Mouse (Mus musculus) intestine, postnatal 0 days (tissue): ENCODE results near the gene Cma1. TPM values are rescaled to one million over a fixed set of nuclear protein-coding genes. Genes with fewer than 3 reads are reported as not detected.
A peak's percentile ranks its signal among the peaks of the same experiment; 100 is the strongest.

Source experiments
- ATAC-seq: fragments of 200-750 bp; cut with Nextera tagmentation; 2 replicates; pipeline ENCODE4 v1.8.0; 2017; ENCODE audit warnings: mild to moderate bottlenecking, moderate TSS enrichment, moderate library complexity
- H3K27ac ChIP-seq: fragments of 300-500 bp; sonication (generic); 2 replicates; pipeline ENCODE4 v1.5.1; 2014; ENCODE audit warnings: mild to moderate bottlenecking, low read depth, low read length, moderate library complexity
- H3K27me3 ChIP-seq: fragments of 300-500 bp; sonication (generic); replicated peaks from 2 replicates; pipeline ENCODE4 v1.6.1; 2014; ENCODE audit warnings: low read length, mixed read lengths; ENCODE audit not compliant: control insufficient read depth, insufficient read depth
- H3K36me3 ChIP-seq: fragments of 300-500 bp; sonication (generic); 2 replicates; pipeline ENCODE4 v1.6.1; 2014; ENCODE audit warnings: mild to moderate bottlenecking, moderate library complexity; ENCODE audit not compliant: control insufficient read depth, insufficient read depth
- H3K4me1 ChIP-seq: fragments of 300-500 bp; sonication (generic); replicated peaks from 2 replicates; pipeline ENCODE4 v1.6.1; 2014; ENCODE audit warnings: antibody characterized with exemption, low read length, mixed read lengths; ENCODE audit not compliant: control insufficient read depth, insufficient read depth
- H3K4me2 ChIP-seq: fragments of 300-500 bp; sonication (generic); replicated peaks from 2 replicates; pipeline ENCODE4 v1.6.1; 2014; ENCODE audit warnings: low read depth, mild to moderate bottlenecking, moderate library complexity
- H3K4me3 ChIP-seq: fragments of 300-500 bp; sonication (generic); 2 replicates; pipeline ENCODE4 v1.5.1; 2014; ENCODE audit warnings: low read depth, low read length
- H3K9ac ChIP-seq: fragments of 300-500 bp; sonication (generic); 2 replicates; pipeline ENCODE4 v1.6.1; 2014; ENCODE audit warnings: mild to moderate bottlenecking, low read depth, low read length
- H3K9me3 ChIP-seq: fragments of 300-500 bp; sonication (generic); 2 replicates; pipeline ENCODE4 v1.6.1; 2016; ENCODE audit warnings: mixed run types; ENCODE audit not compliant: control insufficient read depth
- CTCF ChIP-seq: sonication (generic); IDR thresholded peaks from 2 replicates; pipeline ENCODE4 v1.5.1; 2016; ENCODE audit warnings: low read depth, mild to moderate bottlenecking, control low read depth, antibody characterized with exemption, moderate library complexity
- WGBS: fragments of 180-500 bp; shearing (Covaris S2); extraction: QIAGEN DNeasy Blood & Tissue Kit; methylation state at CpG from one replicate; pipeline ENCODE4 v1.1.7; 2014; 5-methylcytosine and 5-hydroxymethylcytosine counted together
- polyA plus RNA-seq: library from polyadenylated mRNA; unstranded; fragments of >200 nt; fragmentation: Nextera tagmentation; extraction: Ambion mirVana; gene quantifications from 2 replicates; pipeline ENCODE4 v1.2.1, GENCODE M21; 2015

The Cma1 gene
- polyA plus RNA-seq, 1 experiment from 2014 or later: 5.8 TPM

GRCm38 (mm10) chr14:55918240-55919082, 26.0 kb downstream of the Cma1 start:
- Histone ChIP-seq H3K4me1 (no peaks in the 10 kb centered on the region), H3K27ac (no peak overlapping the region), H3K4me2 (no peak overlapping the region), H3K36me3 (no peaks in the 10 kb centered on the region), H3K27me3 (no peaks in the 10 kb centered on the region), H3K4me3 (no peak overlapping the region), H3K9ac (no peak overlapping the region), H3K9me3 (no peaks in the 10 kb centered on the region)
- TF ChIP-seq CTCF: peak; percentile 95
- ATAC-seq: peak; percentile 66
- WGBS: 16% methylated on average over 14 of the region's 14 CpGs

GRCm38 (mm10) chr14:55913406-55913805, 31.1 kb downstream of the Cma1 start:
- H3K4me2 ChIP-seq: no peak overlapping the region
- WGBS: 40% methylated on average over 4 of the region's 4 CpGs
- ATAC-seq: no peak

GRCm38 (mm10) chr14:55905518-55905917, 39.0 kb downstream of the Cma1 start:
- Histone ChIP-seq H3K4me2 (no peak overlapping the region), H3K36me3 (no peaks in the 10 kb centered on the region), H3K4me3 (no peak overlapping the region), H3K9me3 (no peaks in the 10 kb centered on the region), H3K27ac (no peak overlapping the region), H3K9ac (no peak overlapping the region), H3K4me1 (peaks cover 2% of the 10 kb centered on the region), H3K27me3 (no peaks in the 10 kb centered on the region)
- WGBS: 11% methylated on average over 1 of the region's 1 CpGs
- peak; percentile 61 for TF ChIP-seq CTCF
- no peak for ATAC-seq

More at GRCm38 (mm10) chr14:55913406-55913805, 31.1 kb downstream of the Cma1 start:
- H3K27me3 ChIP-seq: no peaks in the 10 kb centered on the region
- no peaks in the 10 kb centered on the region for H3K9me3 ChIP-seq
- H3K36me3 ChIP-seq: no peaks in the 10 kb centered on the region
- H3K4me1 ChIP-seq: no peaks in the 10 kb centered on the region
- no peak for TF ChIP-seq CTCF
- H3K27ac ChIP-seq: no peak overlapping the region
- H3K4me3 ChIP-seq: no peak overlapping the region
- no peak overlapping the region for H3K9ac ChIP-seq

- 5% methylated on average over 12 of the region's 12 CpGs for WGBS
- Histone ChIP-seq H3K4me1 (peaks cover 4% of the 10 kb centered on the region), H3K27me3 (no peaks in the 10 kb centered on the region), H3K4me2 (peak overlapping the region; percentile 92), H3K27ac (peak overlapping the region; percentile 84), H3K4me3 (peak overlapping the region; percentile 53), H3K9me3 (no peaks in the 10 kb centered on the region), H3K36me3 (peaks cover 22% of the 10 kb centered on the region; the same call in 1 of the 2 replicates), H3K9ac (peak overlapping the region; percentile 75; the same call in 1 of the 2 replicates)
- peak; percentile 1; the same call in 1 of the 2 replicates for ATAC-seq
- TF ChIP-seq CTCF: no peak
Measured at GRCm38 (mm10) chr14:55900414-55900755, 44.1 kb downstream of the Cma1 start.

- H3K4me3 ChIP-seq: peak within 1 kb of the TSS; percentile 53
- peak within 1 kb of the TSS; percentile 75 for H3K9ac ChIP-seq
- H3K4me1 ChIP-seq: peaks cover 4% of the 10 kb centered on the region
- no peaks in the 10 kb centered on the region for H3K27me3 ChIP-seq
- H3K27ac ChIP-seq: peak within 1 kb of the TSS; percentile 84
- peak; percentile 91 for ATAC-seq
- no peaks in the 10 kb centered on the region for H3K9me3 ChIP-seq
- H3K4me2 ChIP-seq: peak within 1 kb of the TSS; percentile 92
- under 1% methylated on average over 39 of the region's 39 CpGs for WGBS
- H3K36me3 ChIP-seq: peaks cover 28% of the 10 kb centered on the region
- TF ChIP-seq CTCF: peak; percentile 13; the same call in 1 of the 2 replicates
Measured at GRCm38 (mm10) chr14:55899701-55900413, 44.6 kb downstream of the Cma1 start, which contains the start of gene Sdr39u1. Gene Sdr39u1, minus strand, starts transcription at chr14:55900293.

GRCm38 (mm10) chr14:55898947-55899346, 45.5 kb downstream of the Cma1 start:
- Histone ChIP-seq H3K27ac (no peak overlapping the region), H3K36me3 (peaks cover 37% of the 10 kb centered on the region), H3K4me2 (peak overlapping the region; percentile 92; the same call in 1 of the 2 replicates), H3K4me1 (peaks cover 4% of the 10 kb centered on the region), H3K4me3 (no peak overlapping the region), H3K9me3 (no peaks in the 10 kb centered on the region), H3K9ac (no peak overlapping the region), H3K27me3 (no peaks in the 10 kb centered on the region)
- ATAC-seq: no peak
- WGBS: 91% methylated on average over 7 of the region's 7 CpGs
- no peak for TF ChIP-seq CTCF
